Comparison of ENCODE assay signal across 8 mouse cellular contexts in genomic region chr14:27038783-27039182, GRCm38 (mm10). TPM values are rescaled to one million over a fixed set of nuclear protein-coding genes. Genes with fewer than 3 reads are reported as not detected.
DNase-seq lines count a peak whose midpoint lies in the region; ATAC-seq and TF ChIP-seq lines count a peak whose summit lies in the region.

Gene Il17rd (plus strand): TSS chr14:27038941.

- under 1% methylated on average over 29 of the region's 29 CpGs for WGBS in forebrain, embryonic 13.5 days
- under 1% methylated on average over 29 of the region's 29 CpGs for WGBS in heart, postnatal 0 days
- WGBS in liver, embryonic 15.5 days (ENCODE audit: insufficient replicate concordance) = under 1% methylated on average over 29 of the region's 29 CpGs
- 0% methylated on average over 29 of the region's 29 CpGs for WGBS in neural tube, embryonic 12.5 days
- WGBS in stomach, postnatal 0 days = under 1% methylated on average over 28 of the region's 29 CpGs

- peak within 1 kb of the TSS; percentile 80 for H3K9ac ChIP-seq in forebrain, embryonic 13.5 days
- H3K9ac ChIP-seq in heart, postnatal 0 days (replicated peaks; ENCODE audit: low read depth, low read length) = peak within 1 kb of the TSS; percentile 84
- 0 out of 2 replicates have a peak within 1 kb of the TSS, but pooled peaks have one; percentile 11 for H3K9ac ChIP-seq in liver, embryonic 15.5 days
- H3K9ac ChIP-seq in neural tube, embryonic 12.5 days = peak within 1 kb of the TSS; percentile 76
- peak within 1 kb of the TSS; percentile 81 for H3K9ac ChIP-seq in stomach, postnatal 0 days (ENCODE audit: low read length)

- DNase-seq in CD4-positive helper T cell, adult 2 months (ENCODE audit: low read depth, low spot score) = peak; percentile 86
- DNase-seq in c-Kit-positive CD71-negative TER-119-negative erythroid progenitor cells, embryonic 14.5 days (ENCODE audit: low read depth) = peak; percentile 44
- DNase-seq in heart, postnatal 0 days (ENCODE audit: low spot score) = peak; percentile 89
- DNase-seq in kidney, postnatal 4 days = peak; percentile 93 to 96
- DNase-seq in stomach, postnatal 0 days (ENCODE audit: low spot score) = peak; percentile 97

- H3K27me3 ChIP-seq in forebrain, embryonic 13.5 days = peaks cover 24% of the 10 kb centered on the region
- no peaks in the 10 kb centered on the region for H3K27me3 ChIP-seq in heart, postnatal 0 days (ENCODE audit: control insufficient read depth, insufficient read depth, low read length)
- peaks cover 75% of the 10 kb centered on the region for H3K27me3 ChIP-seq in liver, embryonic 15.5 days
- H3K27me3 ChIP-seq in neural tube, embryonic 12.5 days (replicated peaks) = 0 out of 2 replicates have a peak, but pooled peaks cover 10% of the 10 kb centered on the region
- H3K27me3 ChIP-seq in stomach, postnatal 0 days (ENCODE audit: control insufficient read depth, insufficient read depth, low read length) = no peaks in the 10 kb centered on the region

- peak within 1 kb of the TSS; percentile 90 for H3K4me3 ChIP-seq in forebrain, embryonic 13.5 days
- H3K4me3 ChIP-seq in heart, postnatal 0 days (ENCODE audit: low read depth, low read length) = peak within 1 kb of the TSS; percentile 96
- peak within 1 kb of the TSS; percentile 62 for H3K4me3 ChIP-seq in liver, embryonic 15.5 days (replicated peaks)
- peak within 1 kb of the TSS; percentile 92 for H3K4me3 ChIP-seq in neural tube, embryonic 12.5 days
- peak within 1 kb of the TSS; percentile 95 for H3K4me3 ChIP-seq in stomach, postnatal 0 days (ENCODE audit: low read depth, low read length)

- no peaks in the 10 kb centered on the region for H3K9me3 ChIP-seq in forebrain, embryonic 13.5 days (replicated peaks)
- no peaks in the 10 kb centered on the region for H3K9me3 ChIP-seq in heart, postnatal 0 days (replicated peaks; ENCODE audit: control insufficient read depth, low read length)
- H3K9me3 ChIP-seq in liver, embryonic 15.5 days (replicated peaks) = no peaks in the 10 kb centered on the region
- H3K9me3 ChIP-seq in neural tube, embryonic 12.5 days = no peaks in the 10 kb centered on the region
- H3K9me3 ChIP-seq in stomach, postnatal 0 days (ENCODE audit: control insufficient read depth, low read length) = no peaks in the 10 kb centered on the region

- peak; percentile 96 for ATAC-seq in forebrain, embryonic 13.5 days
- peak; percentile 95 for ATAC-seq in heart, postnatal 0 days (ENCODE audit: insufficient read depth, low read depth)
- peak; percentile 61 for ATAC-seq in liver, embryonic 15.5 days (ENCODE audit: insufficient read depth)
- ATAC-seq in neural tube, embryonic 12.5 days (ENCODE audit: low FRiP score, low read depth) = peak; percentile 91
- ATAC-seq in stomach, postnatal 0 days (ENCODE audit: low FRiP score, low TSS enrichment) = peak; percentile 94

- no peaks in the 10 kb centered on the region for H3K36me3 ChIP-seq in forebrain, embryonic 13.5 days (ENCODE audit: poor library complexity, severe bottlenecking)
- H3K36me3 ChIP-seq in heart, postnatal 0 days (replicated peaks; ENCODE audit: control insufficient read depth, insufficient read depth, low read length) = no peaks in the 10 kb centered on the region
- no peaks in the 10 kb centered on the region for H3K36me3 ChIP-seq in liver, embryonic 15.5 days (replicated peaks)
- H3K36me3 ChIP-seq in neural tube, embryonic 12.5 days = no peaks in the 10 kb centered on the region
- no peaks in the 10 kb centered on the region for H3K36me3 ChIP-seq in stomach, postnatal 0 days (ENCODE audit: control insufficient read depth, insufficient read depth, low read length)

- no peak for TF ChIP-seq EP300 in heart, postnatal 0 days (IDR thresholded peaks at IDR 0.05; ENCODE audit: low read depth)
- TF ChIP-seq EP300 in stomach, postnatal 0 days (optimal IDR thresholded peaks at IDR 0.05) = no peak

- TF ChIP-seq CTCF in heart, postnatal 0 days (IDR thresholded peaks at IDR 0.05; ENCODE audit: low read depth) = no peak
- TF ChIP-seq CTCF in stomach, postnatal 0 days (IDR thresholded peaks at IDR 0.05; ENCODE audit: low read depth) = no peak

- peak within 1 kb of the TSS; percentile 97 for H3K4me2 ChIP-seq in forebrain, embryonic 13.5 days
- peak within 1 kb of the TSS; percentile 98 for H3K4me2 ChIP-seq in heart, postnatal 0 days (ENCODE audit: low read depth, low read length)
- H3K4me2 ChIP-seq in liver, embryonic 15.5 days = peak within 1 kb of the TSS; percentile 81
- H3K4me2 ChIP-seq in neural tube, embryonic 12.5 days (replicated peaks) = peak within 1 kb of the TSS; percentile 96
- peak within 1 kb of the TSS; percentile 95 for H3K4me2 ChIP-seq in stomach, postnatal 0 days (replicated peaks; ENCODE audit: low read depth)

- H3K27ac ChIP-seq in forebrain, embryonic 13.5 days = peak within 1 kb of the TSS; percentile 57
- H3K27ac ChIP-seq in heart, postnatal 0 days (ENCODE audit: low read depth) = peak within 1 kb of the TSS; percentile 64
- no peak within 1 kb of the TSS for H3K27ac ChIP-seq in liver, embryonic 15.5 days (replicated peaks)
- H3K27ac ChIP-seq in neural tube, embryonic 12.5 days = no peak within 1 kb of the TSS
- H3K27ac ChIP-seq in stomach, postnatal 0 days (replicated peaks) = peak within 1 kb of the TSS; percentile 88

- peaks cover 15% of the 10 kb centered on the region for H3K4me1 ChIP-seq in forebrain, embryonic 13.5 days
- no peaks in the 10 kb centered on the region; the same call in none of the 2 replicates for H3K4me1 ChIP-seq in heart, postnatal 0 days (ENCODE audit: control insufficient read depth, insufficient read depth)
- H3K4me1 ChIP-seq in liver, embryonic 15.5 days (replicated peaks) = peaks cover 6% of the 10 kb centered on the region
- H3K4me1 ChIP-seq in neural tube, embryonic 12.5 days = peaks cover 17% of the 10 kb centered on the region
- H3K4me1 ChIP-seq in stomach, postnatal 0 days (replicated peaks; ENCODE audit: control insufficient read depth, insufficient read depth) = 0 out of 2 replicates have a peak, but pooled peaks cover 3% of the 10 kb centered on the region

RNA-seq across cellular contexts. Expression of gene Il17rd, which starts in this region (rescaled TPM):
- polyA plus RNA-seq in forebrain, embryonic 13.5 days (2015; fragmentation: Nextera tagmentation; extraction: Ambion mirVana) = 1.9 and 2.3 TPM in 2 replicates
- total RNA-seq in heart, postnatal 0 days (2014; rRNA removed; ENCODE audit: low replicate concordance) = 3.5 and 4.2 TPM in 2 replicates
- polyA plus RNA-seq in heart, postnatal 0 days (2015; fragmentation: Nextera tagmentation; extraction: Ambion mirVana) = 0.63 and 0.86 TPM in 2 replicates
- 0.14 and 0.16 TPM in 2 replicates for polyA plus RNA-seq in liver, embryonic 15.5 days (2015; fragmentation: Nextera tagmentation; extraction: Ambion mirVana)
- 4.0 and 4.5 TPM in 2 replicates for polyA plus RNA-seq in neural tube, embryonic 12.5 days (2016; fragmentation: Nextera tagmentation; extraction: Ambion mirVana)
- 1.0 and 1.1 TPM in 2 replicates for polyA plus RNA-seq in stomach, postnatal 0 days (2015; fragmentation: Nextera tagmentation; extraction: Ambion mirVana)

Comparison
In these comparisons a context has a peak if more than half of its experiments do, and no peak if none do; other contexts are left out.
1. Peak in ATAC-seq, H3K4me3 ChIP-seq, H3K9ac ChIP-seq and H3K4me2 ChIP-seq in liver, embryonic 15.5 days; RNA of the gene not detected or under 1 TPM.
2. DNase-seq: peak in every context shown above with its lines; median percentile 97 in stomach, postnatal 0 days; 94 in kidney, postnatal 4 days; 89 in heart, postnatal 0 days; 86 in CD4-positive helper T cell, adult 2 months; 44 in c-Kit-positive CD71-negative TER-119-negative erythroid progenitor cells, embryonic 14.5 days.
3. H3K27ac ChIP-seq: peak in forebrain, embryonic 13.5 days (single experiment), heart, postnatal 0 days (single experiment) and stomach, postnatal 0 days (single experiment); none in liver, embryonic 15.5 days (single experiment) and neural tube, embryonic 12.5 days (single experiment).
4. H3K9ac ChIP-seq: peak in every context shown above with its lines; median percentile 84 in heart, postnatal 0 days; 81 in stomach, postnatal 0 days; 80 in forebrain, embryonic 13.5 days; 76 in neural tube, embryonic 12.5 days; 11 in liver, embryonic 15.5 days.
5. Peak in every context shown above with its lines, with median percentiles within 50 percentile points of each other: ATAC-seq, H3K4me2 ChIP-seq and H3K4me3 ChIP-seq.